13 mouse cellular contexts compared by ENCODE assay signal in the genomic region with DNA sequence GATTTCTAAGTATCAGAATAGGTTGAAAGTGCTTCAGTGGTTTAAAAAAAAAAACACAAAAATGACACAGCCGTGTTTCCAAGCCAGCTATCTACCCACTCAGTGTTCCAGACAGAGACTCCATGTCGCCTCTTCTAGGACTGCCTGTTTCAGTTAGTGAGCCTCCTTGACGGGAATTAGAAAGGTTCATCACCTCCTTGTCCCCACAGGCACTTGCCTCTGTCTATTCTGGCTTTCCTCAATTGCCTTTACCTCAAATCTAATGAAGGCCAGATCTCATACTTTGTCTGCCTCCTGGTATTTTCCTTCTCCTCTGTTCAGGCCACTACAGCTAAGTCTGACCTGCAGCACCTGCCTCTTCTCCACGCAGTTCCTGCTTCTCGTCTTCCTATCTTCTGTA. TPM values are rescaled to one million over a fixed set of nuclear protein-coding genes. Genes with fewer than 3 reads are reported as not detected.
DNase-seq lines count a peak whose midpoint lies in the region; ATAC-seq and TF ChIP-seq lines count a peak whose summit lies in the region.
"Had no signal": no experiment of that assay in that cellular context is flagged by ENCODE, and none has a peak within 500 bp of the region (broad histone marks: within the 10 kb centered on the region; RNA-seq: fewer than 3 reads in every experiment).

No protein-coding gene starts in this region.

- no peak for DNase-seq in kidney, postnatal 14 days
- no peak for DNase-seq in forebrain, embryonic 10.5 days (ENCODE audit: extremely low spot score, low spot score)
- DNase-seq in midbrain, postnatal 0 days (ENCODE audit: low spot score): no peak
- no peak for DNase-seq in spleen, adult 12 weeks (ENCODE audit: low spot score)
- no peak for DNase-seq in heart, adult 9 months (ENCODE audit: low spot score in 2 of 2)
- DNase-seq in lung, postnatal 25 days (ENCODE audit: low spot score): no peak
- DNase-seq: B cell, adult 2 months had no signal

- ATAC-seq in kidney, embryonic 16.5 days (ENCODE audit: low FRiP score, low TSS enrichment): no peak
- ATAC-seq in hindbrain, embryonic 15.5 days (ENCODE audit: low FRiP score, low read depth): no peak
- no peak for ATAC-seq in midbrain, postnatal 0 days (ENCODE audit: low FRiP score)
- ATAC-seq: liver, embryonic 12.5 days had no signal

- H3K36me3 ChIP-seq in kidney, embryonic 16.5 days (ENCODE audit: insufficient read depth, low read length): no peaks in the 10 kb centered on the region
- peaks cover 36% of the 10 kb centered on the region for H3K36me3 ChIP-seq in forebrain, embryonic 10.5 days (replicated peaks)
- H3K36me3 ChIP-seq in hindbrain, embryonic 15.5 days: no peaks in the 10 kb centered on the region
- H3K36me3 ChIP-seq in midbrain, postnatal 0 days (ENCODE audit: insufficient read depth, low read length): no peaks in the 10 kb centered on the region
- H3K36me3 ChIP-seq: intestine, embryonic 15.5 days; liver, embryonic 12.5 days had no signal

- no peaks in the 10 kb centered on the region for H3K9me3 ChIP-seq in kidney, embryonic 16.5 days (ENCODE audit: low read length)
- no peaks in the 10 kb centered on the region for H3K9me3 ChIP-seq in forebrain, embryonic 10.5 days
- H3K9me3 ChIP-seq in hindbrain, embryonic 15.5 days: no peaks in the 10 kb centered on the region
- no peaks in the 10 kb centered on the region for H3K9me3 ChIP-seq in midbrain, postnatal 0 days (ENCODE audit: low read length)
- H3K9me3 ChIP-seq: intestine, embryonic 15.5 days; liver, embryonic 12.5 days had no signal

- no peaks in the 10 kb centered on the region; the same call in 1 of the 2 replicates for H3K27me3 ChIP-seq in kidney, embryonic 16.5 days (ENCODE audit: insufficient read depth, low read length)
- H3K27me3 ChIP-seq in forebrain, embryonic 10.5 days (ENCODE audit: poor library complexity, severe bottlenecking): peaks cover 15% of the 10 kb centered on the region; the same call in 1 of the 2 replicates
- H3K27me3 ChIP-seq in hindbrain, embryonic 15.5 days: no peaks in the 10 kb centered on the region
- H3K27me3 ChIP-seq in midbrain, postnatal 0 days (ENCODE audit: insufficient read depth, low read length): no peaks in the 10 kb centered on the region
- H3K27me3 ChIP-seq: intestine, embryonic 15.5 days had no signal

- peak overlapping the region; percentile 89 for H3K4me2 ChIP-seq in kidney, embryonic 16.5 days (replicated peaks; ENCODE audit: low read depth, low read length)
- H3K4me2 ChIP-seq in hindbrain, embryonic 15.5 days: peak overlapping the region; percentile 74
- H3K4me2 ChIP-seq in midbrain, postnatal 0 days (ENCODE audit: low read depth, low read length, poor library complexity, severe bottlenecking): peak overlapping the region; percentile 67
- H3K4me2 ChIP-seq: liver, embryonic 12.5 days had no signal

- H3K9ac ChIP-seq in kidney, embryonic 16.5 days (replicated peaks; ENCODE audit: low read length): no peak overlapping the region
- H3K9ac ChIP-seq in hindbrain, embryonic 15.5 days: no peak overlapping the region
- no peak overlapping the region for H3K9ac ChIP-seq in midbrain, postnatal 0 days (replicated peaks; ENCODE audit: low read length, poor library complexity, severe bottlenecking)
- H3K9ac ChIP-seq: intestine, embryonic 15.5 days; liver, embryonic 12.5 days had no signal

- no peak overlapping the region for H3K27ac ChIP-seq in kidney, embryonic 16.5 days (ENCODE audit: low read length)
- H3K27ac ChIP-seq in forebrain, embryonic 10.5 days: peak overlapping the region; percentile 99
- peak overlapping the region; percentile 89; the same call in 1 of the 2 replicates for H3K27ac ChIP-seq in hindbrain, embryonic 15.5 days (replicated peaks)
- H3K27ac ChIP-seq in midbrain, postnatal 0 days (ENCODE audit: low read depth, low read length): no peak overlapping the region
- H3K27ac ChIP-seq: intestine, embryonic 15.5 days; liver, embryonic 12.5 days had no signal

- no peak for TF ChIP-seq CTCF in midbrain, postnatal 0 days (IDR thresholded peaks at IDR 0.05)

- H3K4me1 ChIP-seq in kidney, embryonic 16.5 days (ENCODE audit: insufficient read depth, low read length): peaks cover 24% of the 10 kb centered on the region
- peaks cover 58% of the 10 kb centered on the region for H3K4me1 ChIP-seq in forebrain, embryonic 10.5 days
- peaks cover 46% of the 10 kb centered on the region for H3K4me1 ChIP-seq in hindbrain, embryonic 15.5 days (replicated peaks)
- peaks cover 10% of the 10 kb centered on the region for H3K4me1 ChIP-seq in midbrain, postnatal 0 days (ENCODE audit: insufficient read depth, low read length)
- H3K4me1 ChIP-seq: liver, embryonic 12.5 days had no signal

- WGBS in kidney, embryonic 16.5 days: 77% methylated on average over 5 of the region's 5 CpGs
- 85% methylated on average over 5 of the region's 5 CpGs for WGBS in forebrain, embryonic 10.5 days
- WGBS in hindbrain, embryonic 15.5 days: 64% methylated on average over 5 of the region's 5 CpGs
- 66% methylated on average over 5 of the region's 5 CpGs for WGBS in midbrain, postnatal 0 days

- H3K4me3 ChIP-seq in kidney, embryonic 16.5 days (ENCODE audit: low read length): no peak overlapping the region
- peak overlapping the region; percentile 77 for H3K4me3 ChIP-seq in forebrain, embryonic 10.5 days
- peak overlapping the region; percentile 85 for H3K4me3 ChIP-seq in hindbrain, embryonic 15.5 days
- H3K4me3 ChIP-seq in midbrain, postnatal 0 days (ENCODE audit: low read depth, low read length): peak overlapping the region; percentile 82
- H3K4me3 ChIP-seq: intestine, embryonic 15.5 days; liver, embryonic 12.5 days had no signal

RNA-seq across cellular contexts. Expression of gene Arnt2, which starts 1.7 kb away (rescaled TPM):
- polyA plus RNA-seq in kidney, embryonic 16.5 days (2015; fragmentation: Nextera tagmentation; extraction: Ambion mirVana): 10.8 and 10.9 TPM in 2 replicates
- 23.3 and 27.9 TPM in 2 replicates for polyA plus RNA-seq in forebrain, embryonic 10.5 days (2016; fragmentation: Nextera tagmentation; extraction: Ambion mirVana)
- 65.6 and 74.6 TPM in 2 replicates for polyA plus RNA-seq in hindbrain, embryonic 15.5 days (2015; fragmentation: Nextera tagmentation; extraction: Ambion mirVana)
- 165 and 166 TPM in 2 replicates for total RNA-seq in midbrain, postnatal 0 days (2014; rRNA removed)
- 62.9 and 63.1 TPM in 2 replicates for polyA plus RNA-seq in midbrain, postnatal 0 days (2015; fragmentation: Nextera tagmentation; extraction: Ambion mirVana)
- total RNA-seq: common myeloid progenitor, adult 5-6 weeks; megakaryocyte, adult 5-6 weeks had no signal

Comparison
In these comparisons a context has a peak if more than half of its experiments do, and no peak if none do; other contexts are left out.
1. H3K27ac ChIP-seq: peak in forebrain, embryonic 10.5 days (single experiment) and hindbrain, embryonic 15.5 days (single experiment); none in kidney, embryonic 16.5 days (single experiment) and midbrain, postnatal 0 days (single experiment).
2. Peak in every context shown above with its lines, with median percentiles within 50 percentile points of each other: H3K4me2 ChIP-seq.